Mouse (Mus musculus): ENCODE results near the gene Zfyve19. TPM values are rescaled to one million over a fixed set of nuclear protein-coding genes. Genes with fewer than 3 reads are reported as not detected.

Zfyve19 gene
- polyA plus RNA-seq, 1 experiment from 2014 or later = 51.6 TPM

- H3K4me3 ChIP-seq (replicated peaks; ENCODE audit: low read length) = no peak overlapping the region
- H3K4me1 ChIP-seq (ENCODE audit: control insufficient read depth, insufficient read depth, low read length) = peaks cover 12% of the 10 kb centered on the region
- no peak overlapping the region for H3K9ac ChIP-seq (ENCODE audit: low read length)
- no peaks in the 10 kb centered on the region for H3K9me3 ChIP-seq (replicated peaks; ENCODE audit: control insufficient read depth, low read length)
- H3K4me2 ChIP-seq (ENCODE audit: low read depth, low read length) = no peak overlapping the region
- peak overlapping the region; percentile 40; the same call in 1 of the 2 replicates for H3K27ac ChIP-seq (ENCODE audit: low read length)
- no peak for ATAC-seq (ENCODE audit: insufficient read depth, low FRiP score)
- no peaks in the 10 kb centered on the region for H3K36me3 ChIP-seq (ENCODE audit: control insufficient read depth, insufficient read depth, low read length)
- H3K27me3 ChIP-seq (ENCODE audit: control insufficient read depth, insufficient read depth, low read length) = no peaks in the 10 kb centered on the region
- 68% methylated on average over 4 of the region's 4 CpGs for WGBS
Observed at GRCm38 (mm10) chr2:119203871-119204460, 4.5 kb upstream of the Zfyve19 start.

DNA sequence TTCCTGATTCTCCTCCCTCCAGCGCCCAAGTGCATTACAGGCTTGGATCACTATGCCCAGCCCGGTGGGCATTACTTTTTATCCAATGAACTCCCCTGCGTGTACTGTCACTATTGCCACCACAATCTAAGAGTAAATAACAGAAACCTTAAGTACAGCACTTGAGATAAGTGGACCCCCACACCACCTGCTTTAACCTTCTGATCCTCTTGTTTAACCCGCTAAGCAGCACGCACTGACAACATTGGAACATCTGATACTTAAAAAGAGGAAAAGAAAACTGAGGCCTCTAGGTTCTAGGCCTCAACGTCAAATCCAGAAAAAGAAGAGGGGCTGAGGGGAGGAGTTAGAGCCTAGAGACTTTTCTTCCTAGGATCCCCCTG, 465 bp upstream of the Zfyve19 start:
- Histone ChIP-seq H3K9me3 (replicated peaks; ENCODE audit: control insufficient read depth, low read length) (no peaks in the 10 kb centered on the region), H3K9ac (ENCODE audit: low read length) (peak overlapping the region; percentile 85), H3K36me3 (ENCODE audit: control insufficient read depth, insufficient read depth, low read length) (peaks cover 8% of the 10 kb centered on the region), H3K4me1 (ENCODE audit: control insufficient read depth, insufficient read depth, low read length) (peaks cover 10% of the 10 kb centered on the region), H3K4me3 (replicated peaks; ENCODE audit: low read length) (peak overlapping the region; percentile 89), H3K4me2 (ENCODE audit: low read depth, low read length) (peak overlapping the region; percentile 78), H3K27ac (ENCODE audit: low read length) (peak overlapping the region; percentile 95), H3K27me3 (ENCODE audit: control insufficient read depth, insufficient read depth, low read length) (no peaks in the 10 kb centered on the region)
- WGBS = 15% methylated on average over 6 of the region's 6 CpGs
- ATAC-seq (ENCODE audit: insufficient read depth, low FRiP score) = no peak

GRCm38 (mm10) chr2:119209176-119209507, 725 bp downstream of the Zfyve19 start:
- no peaks in the 10 kb centered on the region for H3K27me3 ChIP-seq (ENCODE audit: control insufficient read depth, insufficient read depth, low read length)
- H3K4me3 ChIP-seq (replicated peaks; ENCODE audit: low read length) = peak overlapping the region; percentile 89
- peaks cover 7% of the 10 kb centered on the region; the same call in 1 of the 2 replicates for H3K4me1 ChIP-seq (ENCODE audit: control insufficient read depth, insufficient read depth, low read length)
- WGBS = 0% methylated on average over 13 of the region's 13 CpGs
- peak overlapping the region; percentile 74 for H3K27ac ChIP-seq (ENCODE audit: low read length)
- peak overlapping the region; percentile 60 for H3K4me2 ChIP-seq (ENCODE audit: low read depth, low read length)
- peaks cover 8% of the 10 kb centered on the region for H3K36me3 ChIP-seq (ENCODE audit: control insufficient read depth, insufficient read depth, low read length)
- no peaks in the 10 kb centered on the region for H3K9me3 ChIP-seq (replicated peaks; ENCODE audit: control insufficient read depth, low read length)
- H3K9ac ChIP-seq (ENCODE audit: low read length) = peak overlapping the region; percentile 91
- ATAC-seq (ENCODE audit: insufficient read depth, low FRiP score) = no peak

- no peaks in the 10 kb centered on the region for H3K36me3 ChIP-seq (ENCODE audit: control insufficient read depth, insufficient read depth, low read length)
- H3K27ac ChIP-seq (ENCODE audit: low read length) = no peak within 1 kb of the TSS
- WGBS = 65% methylated on average over 6 of the region's 6 CpGs
- ATAC-seq (ENCODE audit: insufficient read depth, low FRiP score) = no peak; the same call in 1 of the 2 replicates
- no peak within 1 kb of the TSS for H3K4me2 ChIP-seq (ENCODE audit: low read depth, low read length)
- no peak within 1 kb of the TSS for H3K4me3 ChIP-seq (replicated peaks; ENCODE audit: low read length)
- H3K4me1 ChIP-seq (ENCODE audit: control insufficient read depth, insufficient read depth, low read length) = no peaks in the 10 kb centered on the region
- no peaks in the 10 kb centered on the region for H3K27me3 ChIP-seq (ENCODE audit: control insufficient read depth, insufficient read depth, low read length)
- H3K9ac ChIP-seq (ENCODE audit: low read length) = no peak within 1 kb of the TSS; the same call in 1 of the 2 replicates
- H3K9me3 ChIP-seq (replicated peaks; ENCODE audit: control insufficient read depth, low read length) = no peaks in the 10 kb centered on the region
Observed at GRCm38 (mm10) chr2:119229775-119230704, 21.6 kb downstream of the Zfyve19 start, which contains the start of gene Ppp1r14d. Ppp1r14d (minus strand) TSS chr2:119229906.

- Histone ChIP-seq H3K36me3 (ENCODE audit: control insufficient read depth, insufficient read depth, low read length) (no peaks in the 10 kb centered on the region), H3K27ac (ENCODE audit: low read length) (peak overlapping the region; percentile 88), H3K9ac (ENCODE audit: low read length) (peak overlapping the region; percentile 78), H3K4me1 (ENCODE audit: control insufficient read depth, insufficient read depth, low read length) (no peaks in the 10 kb centered on the region; the same call in 1 of the 2 replicates), H3K4me2 (ENCODE audit: low read depth, low read length) (peak overlapping the region; percentile 65), H3K27me3 (ENCODE audit: control insufficient read depth, insufficient read depth, low read length) (peaks cover 31% of the 10 kb centered on the region), H3K4me3 (replicated peaks; ENCODE audit: low read length) (peak overlapping the region; percentile 60), H3K9me3 (replicated peaks; ENCODE audit: control insufficient read depth, low read length) (no peaks in the 10 kb centered on the region)
- WGBS = 11% methylated on average over 25 of the region's 25 CpGs
- no peak; the same call in 1 of the 2 replicates for ATAC-seq (ENCODE audit: insufficient read depth, low FRiP score)
Observed at GRCm38 (mm10) chr2:119236682-119237209, 28.3 kb downstream of the Zfyve19 start.

DNA sequence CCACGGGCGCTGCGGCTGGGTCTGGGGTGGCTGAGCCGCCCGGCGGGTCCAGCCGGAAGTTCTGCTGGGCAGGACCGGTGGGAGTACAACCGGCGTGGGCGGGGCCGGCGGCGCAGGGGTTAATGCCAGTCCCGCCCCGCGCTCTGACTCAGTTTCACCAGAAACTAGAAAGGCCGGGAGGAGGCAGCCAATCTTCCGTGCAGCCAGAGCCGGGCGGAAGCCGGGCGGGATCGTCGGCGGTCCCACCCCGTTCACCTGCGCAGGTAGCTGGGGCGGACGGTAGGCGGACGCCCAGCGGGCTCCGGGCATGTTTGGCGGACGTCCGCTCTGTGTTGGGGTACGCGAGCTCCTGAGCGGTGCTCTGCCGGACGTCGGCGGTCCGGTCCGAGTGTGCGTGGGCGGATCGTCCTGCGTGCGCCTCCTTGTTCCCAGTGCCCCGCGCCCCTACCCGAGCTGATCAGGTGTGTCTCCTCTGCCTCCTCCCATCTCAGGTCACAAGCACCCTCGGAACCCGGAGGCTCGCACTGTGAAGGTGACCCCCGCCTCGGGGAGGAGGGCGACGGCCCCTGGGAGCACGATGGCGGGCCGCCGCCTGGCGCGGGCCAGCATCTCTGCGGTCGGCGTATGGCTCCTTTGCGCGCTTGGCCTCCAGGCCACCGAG, 28.9 kb downstream of the Zfyve19 start, which contains the start of gene Spint1:
Spint1 (plus strand) TSS at position 153 of the 661 bp plus-strand sequence.
- Histone ChIP-seq H3K9me3 (replicated peaks; ENCODE audit: control insufficient read depth, low read length) (no peaks in the 10 kb centered on the region), H3K4me1 (ENCODE audit: control insufficient read depth, insufficient read depth, low read length) (no peaks in the 10 kb centered on the region; the same call in 1 of the 2 replicates), H3K27ac (ENCODE audit: low read length) (peak within 1 kb of the TSS; percentile 88), H3K36me3 (ENCODE audit: control insufficient read depth, insufficient read depth, low read length) (no peaks in the 10 kb centered on the region), H3K4me3 (replicated peaks; ENCODE audit: low read length) (peak within 1 kb of the TSS; percentile 60), H3K9ac (ENCODE audit: low read length) (peak within 1 kb of the TSS; percentile 78), H3K4me2 (ENCODE audit: low read depth, low read length) (peak within 1 kb of the TSS; percentile 65), H3K27me3 (ENCODE audit: control insufficient read depth, insufficient read depth, low read length) (peaks cover 31% of the 10 kb centered on the region)
- WGBS = under 1% methylated on average over 73 of the region's 73 CpGs
- ATAC-seq (ENCODE audit: insufficient read depth, low FRiP score) = peak; percentile 84

DNA sequence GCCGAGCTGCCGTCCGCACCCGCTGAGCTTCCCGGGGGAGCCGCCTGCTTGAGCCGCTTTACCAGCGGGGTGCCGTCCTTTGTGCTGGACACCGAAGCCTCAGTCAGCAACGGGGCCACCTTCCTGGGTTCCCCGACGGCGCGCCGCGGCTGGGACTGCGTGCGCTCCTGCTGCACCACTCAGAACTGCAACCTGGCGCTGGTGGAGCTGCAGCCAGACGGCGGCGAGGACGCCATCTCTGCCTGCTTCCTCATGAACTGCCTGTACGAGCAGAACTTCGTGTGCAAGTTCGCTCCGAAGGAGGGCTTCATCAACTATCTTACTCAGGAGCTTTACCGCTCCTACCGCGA, 29.4 kb downstream of the Zfyve19 start:
- WGBS = 3% methylated on average over 31 of the region's 31 CpGs
- peaks cover 31% of the 10 kb centered on the region for H3K27me3 ChIP-seq (ENCODE audit: control insufficient read depth, insufficient read depth, low read length)
- H3K4me2 ChIP-seq (ENCODE audit: low read depth, low read length) = peak overlapping the region; percentile 65
- ATAC-seq (ENCODE audit: insufficient read depth, low FRiP score) = no peak
- H3K4me3 ChIP-seq (replicated peaks; ENCODE audit: low read length) = peak overlapping the region; percentile 60
- H3K4me1 ChIP-seq (ENCODE audit: control insufficient read depth, insufficient read depth, low read length) = no peaks in the 10 kb centered on the region; the same call in 1 of the 2 replicates
- H3K36me3 ChIP-seq (ENCODE audit: control insufficient read depth, insufficient read depth, low read length) = no peaks in the 10 kb centered on the region
- H3K9me3 ChIP-seq (replicated peaks; ENCODE audit: control insufficient read depth, low read length) = no peaks in the 10 kb centered on the region
- H3K27ac ChIP-seq (ENCODE audit: low read length) = peak overlapping the region; percentile 88
- H3K9ac ChIP-seq (ENCODE audit: low read length) = peak overlapping the region; percentile 78

- Histone ChIP-seq H3K36me3 (ENCODE audit: control insufficient read depth, insufficient read depth, low read length) (no peaks in the 10 kb centered on the region), H3K4me3 (replicated peaks; ENCODE audit: low read length) (peak overlapping the region; percentile 60), H3K9ac (ENCODE audit: low read length) (peak overlapping the region; percentile 78), H3K27me3 (ENCODE audit: control insufficient read depth, insufficient read depth, low read length) (peaks cover 31% of the 10 kb centered on the region), H3K4me1 (ENCODE audit: control insufficient read depth, insufficient read depth, low read length) (no peaks in the 10 kb centered on the region; the same call in 1 of the 2 replicates), H3K9me3 (replicated peaks; ENCODE audit: control insufficient read depth, low read length) (no peaks in the 10 kb centered on the region), H3K27ac (ENCODE audit: low read length) (peak overlapping the region; percentile 88), H3K4me2 (ENCODE audit: low read depth, low read length) (peak overlapping the region; percentile 65)
- 50% methylated on average over 2 of the region's 2 CpGs for whole genome bisulfite sequencing
- peak; percentile 71 for ATAC-seq (ENCODE audit: insufficient read depth, low FRiP score)
Observed at GRCm38 (mm10) chr2:119238671-119239070, 30.3 kb downstream of the Zfyve19 start.

All from stomach, embryonic 16.5 days (tissue).